Mouse (Mus musculus): ENCODE measurements around the gene Elfn1. TPM values are rescaled to one million over a fixed set of nuclear protein-coding genes. Genes with fewer than 3 reads are reported as not detected.

Gene Elfn1
- total and polyA plus RNA-seq, 2 experiments from 2014 or later: 3.3 to 45.1 TPM

- no peak overlapping the region for H3K9ac ChIP-seq (replicated peaks; ENCODE audit: low read length)
- H3K4me2 ChIP-seq (ENCODE audit: low read depth, low read length): peak overlapping the region; percentile 91
- H3K4me3 ChIP-seq (ENCODE audit: low read length): 0 out of 2 replicates have a peak overlapping the region, but pooled peaks have one; percentile 56
- H3K4me1 ChIP-seq (ENCODE audit: insufficient read depth, low read length): peaks cover 19% of the 10 kb centered on the region
- peaks cover 34% of the 10 kb centered on the region for H3K27me3 ChIP-seq (ENCODE audit: insufficient read depth, low read length)
- 0 out of 2 replicates have a peak overlapping the region, but pooled peaks have one; percentile 22 for H3K27ac ChIP-seq
- DNase-seq (ENCODE audit: low spot score) (no peak), ATAC-seq (no peak)
- 36% methylated on average over 3 of the region's 3 CpGs for WGBS
- no peak for TF ChIP-seq CTCF (IDR thresholded peaks at IDR 0.05; ENCODE audit: low read depth)
- no peaks in the 10 kb centered on the region for H3K36me3 ChIP-seq (ENCODE audit: insufficient read depth, low read length)
- H3K9me3 ChIP-seq (ENCODE audit: low read length): no peaks in the 10 kb centered on the region
These were observed 3.1 kb downstream of the Elfn1 start for GRCm38 (mm10) chr5:139910755-139911300.

- peak overlapping the region; percentile 22; the same call in 1 of the 2 replicates for H3K27ac ChIP-seq
- no peak for TF ChIP-seq CTCF (IDR thresholded peaks at IDR 0.05; ENCODE audit: low read depth)
- H3K27me3 ChIP-seq (ENCODE audit: insufficient read depth, low read length): peaks cover 34% of the 10 kb centered on the region
- no peak overlapping the region for H3K9ac ChIP-seq (replicated peaks; ENCODE audit: low read length)
- peaks cover 19% of the 10 kb centered on the region for H3K4me1 ChIP-seq (ENCODE audit: insufficient read depth, low read length)
- no peaks in the 10 kb centered on the region for H3K9me3 ChIP-seq (ENCODE audit: low read length)
- 3% methylated on average over 19 of the region's 19 CpGs for WGBS
- H3K36me3 ChIP-seq (ENCODE audit: insufficient read depth, low read length): no peaks in the 10 kb centered on the region
- H3K4me3 ChIP-seq (ENCODE audit: low read length): 0 out of 2 replicates have a peak overlapping the region, but pooled peaks have one; percentile 39
- ATAC-seq (no peak), DNase-seq (ENCODE audit: low spot score) (peak; percentile 49)
- H3K4me2 ChIP-seq (ENCODE audit: low read depth, low read length): peak overlapping the region; percentile 75
These were observed 3.8 kb downstream of the Elfn1 start for GRCm38 (mm10) chr5:139911506-139911905.

- Histone ChIP-seq H3K9ac (replicated peaks; ENCODE audit: low read length) (peak overlapping the region; percentile 47), H3K27ac (peak overlapping the region; percentile 22; the same call in 1 of the 2 replicates), H3K27me3 (ENCODE audit: insufficient read depth, low read length) (peaks cover 31% of the 10 kb centered on the region), H3K4me3 (ENCODE audit: low read length) (peak overlapping the region; percentile 39), H3K4me2 (ENCODE audit: low read depth, low read length) (peak overlapping the region; percentile 75), H3K9me3 (ENCODE audit: low read length) (no peaks in the 10 kb centered on the region), H3K4me1 (ENCODE audit: insufficient read depth, low read length) (peaks cover 14% of the 10 kb centered on the region), H3K36me3 (ENCODE audit: insufficient read depth, low read length) (no peaks in the 10 kb centered on the region)
- no peak for TF ChIP-seq CTCF (IDR thresholded peaks at IDR 0.05; ENCODE audit: low read depth)
- DNase-seq (ENCODE audit: low spot score) (peak; percentile 49), ATAC-seq (peak; percentile 8; the same call in 1 of the 2 replicates)
- WGBS: 0% methylated on average over 7 of the region's 64 CpGs
These were observed 4.5 kb downstream of the Elfn1 start for GRCm38 (mm10) chr5:139912121-139912771.

GRCm38 (mm10) chr5:139921666-139922065 lies 13.9 kb downstream of the Elfn1 start:
- no peak overlapping the region for H3K27ac ChIP-seq
- no peak overlapping the region for H3K9ac ChIP-seq (replicated peaks; ENCODE audit: low read length)
- no peak for TF ChIP-seq CTCF (IDR thresholded peaks at IDR 0.05; ENCODE audit: low read depth)
- no peaks in the 10 kb centered on the region for H3K27me3 ChIP-seq (ENCODE audit: insufficient read depth, low read length)
- no peaks in the 10 kb centered on the region for H3K9me3 ChIP-seq (ENCODE audit: low read length)
- no peaks in the 10 kb centered on the region for H3K4me1 ChIP-seq (ENCODE audit: insufficient read depth, low read length)
- ATAC-seq (no peak), DNase-seq (ENCODE audit: low spot score) (no peak)
- no peaks in the 10 kb centered on the region for H3K36me3 ChIP-seq (ENCODE audit: insufficient read depth, low read length)
- H3K4me3 ChIP-seq (ENCODE audit: low read length): no peak overlapping the region
- WGBS: 51% methylated on average over 11 of the region's 11 CpGs
- no peak overlapping the region for H3K4me2 ChIP-seq (ENCODE audit: low read depth, low read length)

GRCm38 (mm10) chr5:139923867-139924266 lies 16.1 kb downstream of the Elfn1 start:
- no peak for ATAC-seq
- Histone ChIP-seq H3K36me3 (ENCODE audit: insufficient read depth, low read length) (no peaks in the 10 kb centered on the region), H3K27ac (no peak overlapping the region), H3K9me3 (ENCODE audit: low read length) (no peaks in the 10 kb centered on the region), H3K27me3 (ENCODE audit: insufficient read depth, low read length) (no peaks in the 10 kb centered on the region), H3K9ac (replicated peaks; ENCODE audit: low read length) (no peak overlapping the region), H3K4me1 (ENCODE audit: insufficient read depth, low read length) (no peaks in the 10 kb centered on the region), H3K4me3 (ENCODE audit: low read length) (no peak overlapping the region), H3K4me2 (ENCODE audit: low read depth, low read length) (no peak overlapping the region)
- TF ChIP-seq CTCF (IDR thresholded peaks at IDR 0.05; ENCODE audit: low read depth): peak; percentile 35; the same call in 1 of the 2 replicates
- DNase-seq (ENCODE audit: low spot score): no peak
- WGBS: 92% methylated on average over 8 of the region's 8 CpGs

- WGBS: 19% methylated on average over 12 of the region's 12 CpGs
- TF ChIP-seq CTCF (IDR thresholded peaks at IDR 0.05; ENCODE audit: low read depth): no peak
- ATAC-seq (no peak), DNase-seq (ENCODE audit: low spot score) (peak; percentile 26)
- no peak overlapping the region for H3K4me3 ChIP-seq (ENCODE audit: low read length)
- no peak overlapping the region for H3K4me2 ChIP-seq (ENCODE audit: low read depth, low read length)
- H3K4me1 ChIP-seq (ENCODE audit: insufficient read depth, low read length): peaks cover 11% of the 10 kb centered on the region; the same call in 1 of the 2 replicates
- H3K9ac ChIP-seq (replicated peaks; ENCODE audit: low read length): no peak overlapping the region
- no peaks in the 10 kb centered on the region for H3K27me3 ChIP-seq (ENCODE audit: insufficient read depth, low read length)
- no peak overlapping the region for H3K27ac ChIP-seq
- no peaks in the 10 kb centered on the region for H3K9me3 ChIP-seq (ENCODE audit: low read length)
- no peaks in the 10 kb centered on the region for H3K36me3 ChIP-seq (ENCODE audit: insufficient read depth, low read length)
These were observed 22.4 kb downstream of the Elfn1 start for GRCm38 (mm10) chr5:139930102-139930501.
